Mouse (Mus musculus) C2C12 (cell line): ENCODE data around the gene Adam17.

ENCODE experiments used
- CEBPB ChIP-seq: IDR thresholded peaks from one replicate; pipeline ENCODE4 v1.6.1; 2011; ENCODE audit warnings: low read depth, mild to moderate bottlenecking, control low read depth, moderate library complexity
- CTCF ChIP-seq: IDR thresholded peaks from one replicate; pipeline ENCODE4 v1.5.1; 2011; ENCODE audit not compliant: control insufficient read depth, insufficient read depth, insufficient read length
- MYOD1 ChIP-seq: IDR thresholded peaks from one replicate; pipeline ENCODE4 v1.6.1; 2011; ENCODE audit warnings: low read depth; ENCODE audit not compliant: control insufficient read depth, insufficient read length
- USF1 ChIP-seq: IDR thresholded peaks from one replicate; pipeline ENCODE4 v1.6.1; 2011; ENCODE audit warnings: low read depth, mild to moderate bottlenecking, control low read depth, moderate library complexity

DNA sequence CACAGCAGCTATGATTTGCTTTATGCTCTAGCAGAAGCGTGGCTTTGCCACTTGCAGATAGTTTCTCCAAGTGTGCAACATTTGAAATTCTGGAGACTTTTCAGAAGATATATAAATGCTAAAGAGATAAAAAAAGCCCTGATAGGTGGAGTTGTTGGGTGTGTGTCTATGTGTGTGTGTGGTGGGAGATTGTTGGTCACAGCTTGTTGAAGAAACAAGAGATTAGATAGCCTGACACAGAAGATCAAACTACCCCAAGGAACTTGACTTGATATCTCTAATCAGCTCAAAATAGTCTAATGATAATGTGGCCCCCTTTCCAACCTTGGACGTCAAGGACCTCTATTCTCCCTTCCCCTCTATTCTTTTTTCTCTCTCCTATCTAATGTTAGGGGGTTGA, 37.2 kb upstream of the Adam17 start:
- TF ChIP-seq USF1 (no peak), MYOD1 (no peak), CTCF (no peak), CEBPB (no peak)
